Mouse (Mus musculus): Measurements from ENCODE around the gene Gm28042.

Gene Gm28042

DNA sequence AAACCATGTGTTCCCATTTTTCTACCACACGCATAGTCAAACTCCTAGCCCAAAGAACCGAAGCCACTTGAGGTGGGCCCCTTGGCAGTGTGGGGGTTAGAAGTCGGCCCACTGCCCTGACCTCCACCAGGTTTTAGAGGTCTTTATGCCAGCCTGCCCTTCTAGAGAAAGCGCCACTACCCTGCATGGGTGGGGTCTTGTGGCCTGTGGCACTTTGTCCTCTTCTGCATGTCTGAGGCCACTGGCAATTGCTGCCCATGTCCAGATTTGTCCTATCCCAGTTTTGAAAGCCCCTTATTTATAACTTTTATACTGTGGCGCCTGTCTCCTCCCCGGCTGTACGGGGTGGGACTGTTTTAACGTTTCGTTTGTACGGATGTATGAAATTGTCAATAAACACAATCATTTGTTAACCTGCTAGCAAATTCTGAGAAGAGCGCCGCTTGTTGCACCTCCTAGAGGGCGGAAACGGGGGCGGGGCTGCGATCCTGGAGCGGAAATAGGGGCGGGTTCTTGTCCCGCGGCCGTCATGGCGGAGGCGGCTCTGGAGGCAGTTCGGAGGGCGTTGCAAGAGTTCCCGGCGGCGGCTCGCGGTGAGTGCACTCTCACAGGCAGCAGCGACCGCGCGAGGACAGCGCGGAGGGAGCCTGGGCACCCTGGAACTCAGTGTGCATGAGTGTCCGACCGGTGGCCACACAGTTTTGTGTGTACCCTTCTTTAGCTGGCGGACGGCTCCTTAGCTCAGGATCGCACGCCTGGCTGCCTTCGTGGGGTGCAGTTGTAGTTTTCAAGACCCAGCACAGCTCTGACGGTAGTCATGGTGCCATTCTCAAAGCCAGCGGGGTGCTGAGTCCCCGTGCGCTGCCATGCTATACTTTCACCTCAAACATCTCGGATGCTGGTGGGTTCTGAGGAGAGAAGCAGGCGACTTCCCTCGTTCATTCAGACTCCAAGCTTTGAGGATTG lies at the start of gene Gm28042, which contains the start of gene Jmjd7:
TSS of gene Gm28042 (plus strand) at position 510 of the 966 bp plus-strand sequence.
TSS of gene Jmjd7 (plus strand) at position 500 of the 966 bp plus-strand sequence.
- peak; percentile 92 to 96 for DNase-seq (ENCODE audit: low spot score in 2 of 2)

DNA sequence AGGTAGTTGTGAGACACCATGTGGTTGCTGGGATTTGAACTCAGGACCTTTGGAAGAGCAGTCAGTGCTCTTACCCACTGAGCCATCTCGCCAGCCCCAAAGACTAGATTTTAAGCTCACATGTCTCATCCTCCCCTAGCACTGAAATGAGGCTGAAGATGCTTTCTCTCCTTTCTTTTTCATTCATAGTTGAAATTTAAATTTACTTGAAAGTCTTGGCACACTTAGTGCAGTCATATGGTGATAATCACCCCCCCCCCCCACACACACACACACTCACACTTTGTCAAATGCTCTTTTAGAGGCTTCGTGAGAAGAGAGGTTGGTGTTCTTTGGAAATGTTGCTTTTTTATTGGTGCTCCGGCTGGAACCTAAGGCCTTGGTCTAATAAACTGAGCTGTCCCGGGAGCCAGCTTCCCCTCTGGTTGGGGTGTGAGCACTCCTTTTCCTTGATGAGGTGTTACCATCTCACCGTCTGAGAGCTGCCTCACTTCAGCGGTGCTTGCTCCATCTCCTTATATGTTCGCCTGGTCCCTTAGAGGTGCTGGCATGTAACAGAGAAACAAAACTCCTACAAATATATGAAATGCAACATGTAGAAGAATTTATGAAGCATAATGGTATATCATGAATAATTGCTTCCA lies 46.8 kb upstream of the Gm28042 start:
- DNase-seq (ENCODE audit: low spot score in 2 of 2): no peak

DNA sequence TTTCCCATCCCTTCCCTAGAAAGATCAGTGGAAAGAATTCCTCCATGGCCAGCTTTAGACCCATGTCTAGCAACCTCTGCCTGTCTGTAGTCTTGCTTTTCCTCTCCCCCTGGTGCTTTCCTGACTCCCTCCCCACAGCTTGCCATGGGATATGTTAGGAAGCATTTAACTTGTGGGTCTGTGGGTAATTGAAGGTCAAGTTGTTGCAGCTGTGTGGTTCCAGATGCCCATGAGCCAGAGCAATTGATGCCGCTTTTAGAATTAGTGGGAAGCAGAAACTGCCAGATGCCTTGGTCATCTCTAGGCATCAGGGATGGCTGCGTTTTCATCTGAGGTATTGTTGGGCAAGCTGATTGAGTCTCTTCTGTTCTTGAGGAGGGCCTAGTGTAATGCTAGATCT lies 45.7 kb upstream of the Gm28042 start:
- DNase-seq (ENCODE audit: low spot score in 2 of 2): no peak

DNA sequence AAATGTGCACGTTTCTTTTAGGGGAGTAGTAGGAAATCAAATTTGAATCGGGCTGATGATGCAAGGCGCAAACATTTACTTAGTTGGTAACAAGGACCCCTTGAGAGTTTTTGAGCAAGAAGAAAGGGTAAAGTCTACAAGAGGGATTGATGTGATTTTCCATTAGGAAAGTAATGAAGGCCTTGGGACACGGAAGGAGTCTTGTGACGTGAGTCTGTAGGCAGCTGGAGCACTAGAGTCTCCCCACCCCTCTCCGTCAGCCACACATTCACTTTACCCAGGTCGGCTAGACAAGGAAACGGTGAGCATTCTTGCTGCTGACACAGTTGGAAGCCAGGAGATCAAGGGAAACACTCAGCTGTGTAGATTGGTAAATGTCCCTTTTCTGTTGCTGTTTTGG lies 41.4 kb upstream of the Gm28042 start:
- DNase-seq (ENCODE audit: low spot score in 2 of 2): no peak

DNA sequence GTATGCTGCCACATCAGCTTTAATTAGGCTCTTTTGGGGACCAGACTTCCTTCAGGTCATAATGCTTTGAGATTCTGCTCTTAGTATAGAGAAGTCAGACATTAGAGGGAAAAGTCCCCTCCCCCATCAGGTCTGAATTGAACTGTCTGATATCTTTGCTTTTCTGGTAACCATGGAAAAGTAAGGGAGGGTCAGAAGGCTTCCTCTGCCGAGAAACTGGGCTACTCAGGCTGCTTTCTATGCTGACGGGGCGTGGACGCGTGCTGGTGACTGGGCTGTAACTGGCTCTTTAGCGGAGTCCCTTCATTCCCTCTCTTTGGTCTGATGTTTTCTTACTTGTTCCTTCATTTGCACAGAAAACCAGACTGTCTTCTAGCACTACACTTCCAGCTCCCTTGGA lies 40.9 kb upstream of the Gm28042 start:
- DNase-seq (ENCODE audit: low spot score in 2 of 2): no peak

DNA sequence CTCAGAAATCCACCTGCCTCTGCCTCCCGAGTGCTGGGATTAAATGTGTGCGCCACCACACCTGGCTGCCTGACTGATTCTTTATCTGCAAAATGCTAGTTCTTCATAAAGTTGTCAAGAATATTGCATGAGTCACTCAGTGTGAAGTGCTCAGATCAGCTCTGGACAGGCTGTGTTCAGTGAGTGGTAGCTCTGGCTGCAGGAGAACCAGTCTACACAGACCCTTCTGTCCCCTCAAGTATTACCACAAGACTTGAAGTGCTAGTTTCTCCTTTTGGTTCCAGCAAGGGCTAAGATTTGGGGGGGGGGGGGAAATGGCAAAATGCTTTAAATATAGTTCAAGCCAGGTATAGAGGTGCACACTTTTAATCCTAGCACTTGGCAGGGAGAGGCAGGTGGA lies 39.9 kb upstream of the Gm28042 start:
- DNase-seq (ENCODE audit: low spot score in 2 of 2): no peak

DNA sequence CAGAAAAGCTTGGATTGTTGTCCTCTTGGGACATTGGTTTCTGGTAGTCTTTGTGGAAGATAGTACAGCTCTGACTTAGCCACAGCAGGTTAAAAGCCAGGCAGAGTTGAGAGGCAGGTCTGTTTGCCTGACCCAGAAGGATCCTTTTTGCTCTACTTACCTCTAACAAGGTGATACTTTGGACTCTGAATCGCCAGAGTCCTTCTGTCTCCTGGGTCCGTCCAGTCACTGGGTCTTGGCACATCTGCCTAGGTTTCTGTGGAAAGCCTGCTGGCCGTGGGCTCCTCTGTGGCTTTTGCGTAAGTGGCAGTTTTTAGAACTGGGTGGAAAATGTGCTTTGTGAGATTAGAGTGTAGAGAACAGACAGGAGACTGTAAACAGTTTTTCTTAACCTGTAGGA lies 38.3 kb upstream of the Gm28042 start:
- DNase-seq (ENCODE audit: low spot score in 2 of 2): no peak

DNA sequence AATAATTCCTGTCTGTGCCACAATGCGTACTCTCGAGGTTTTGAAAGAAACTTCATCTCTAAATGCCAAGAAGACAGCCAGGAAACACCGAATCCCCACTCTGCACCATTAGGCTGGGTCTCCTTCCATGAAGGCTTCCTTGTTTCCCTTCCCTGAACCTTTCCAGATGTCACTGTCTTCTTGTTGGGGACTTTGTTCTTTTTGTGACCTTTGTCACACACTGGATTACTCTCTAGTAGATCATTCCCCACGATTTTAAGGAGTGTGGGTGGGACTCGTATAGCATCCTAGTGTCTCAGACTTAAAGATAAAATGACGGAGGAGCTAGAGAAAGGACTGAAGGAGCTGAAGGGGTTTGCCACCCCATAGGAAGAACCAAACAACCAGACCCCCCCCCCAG lies 36.4 kb upstream of the Gm28042 start:
- no peak for DNase-seq (ENCODE audit: low spot score in 2 of 2)

DNA sequence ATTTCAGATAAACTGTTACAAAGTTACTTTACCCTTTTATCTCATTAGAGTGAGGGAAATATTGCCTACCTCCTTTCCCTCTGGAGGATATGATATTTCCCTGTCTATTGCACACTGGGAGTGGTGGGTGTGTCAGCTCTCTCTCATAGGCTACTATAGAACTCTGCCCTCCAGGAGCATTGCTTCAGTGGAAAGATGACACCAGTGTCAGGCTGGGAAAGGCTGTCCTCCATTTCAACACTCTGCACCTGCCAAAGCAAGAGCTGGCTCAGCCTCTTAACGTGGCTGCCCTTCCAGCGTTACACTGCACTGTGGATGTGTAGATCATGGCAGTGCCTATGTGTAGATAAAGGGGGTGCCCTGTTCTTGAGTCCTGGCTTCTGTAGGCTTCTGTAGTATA lies 34.9 kb upstream of the Gm28042 start:
- DNase-seq (ENCODE audit: low spot score in 2 of 2): no peak

DNA sequence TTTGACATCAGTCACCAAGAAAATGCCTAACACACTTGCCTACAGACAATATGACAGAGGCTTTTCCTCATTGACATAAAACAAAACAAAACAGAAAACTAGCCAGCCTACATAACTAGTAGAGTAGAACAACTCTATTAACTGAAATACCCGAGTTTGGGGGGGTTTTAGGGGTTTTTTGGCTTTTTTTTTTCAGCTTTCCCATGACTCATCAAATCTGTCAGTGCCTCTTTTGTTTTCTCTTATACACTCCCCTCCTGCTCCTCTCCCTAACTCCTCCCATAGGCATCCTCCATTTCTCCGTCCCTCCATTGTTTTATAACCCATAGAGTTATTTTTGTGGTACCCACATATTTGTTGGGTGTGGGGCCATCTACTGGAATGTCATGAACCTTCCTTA lies 33.8 kb upstream of the Gm28042 start:
- DNase-seq (ENCODE audit: low spot score in 2 of 2): no peak

DNA sequence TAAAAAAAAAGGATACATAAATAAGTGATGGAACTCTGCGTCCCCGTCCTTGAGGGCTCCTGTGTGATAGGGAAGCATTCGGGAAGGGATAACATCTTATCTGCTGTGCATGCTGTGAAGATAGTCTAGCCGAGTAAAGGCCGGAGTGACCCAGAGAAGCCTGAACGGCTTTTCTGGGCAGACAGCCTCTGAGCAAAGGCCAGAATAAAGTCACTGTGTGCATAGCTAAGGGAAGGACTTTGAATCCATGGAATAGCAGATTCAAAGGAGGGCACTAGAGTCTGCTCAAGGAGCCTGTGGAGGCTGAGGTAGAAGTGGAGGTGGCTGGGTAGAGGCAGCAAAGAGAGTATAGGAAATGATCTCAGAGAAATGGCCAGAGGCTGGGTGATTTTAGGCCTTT lies 32.5 kb upstream of the Gm28042 start:
- no peak for DNase-seq (ENCODE audit: low spot score in 2 of 2)

DNA sequence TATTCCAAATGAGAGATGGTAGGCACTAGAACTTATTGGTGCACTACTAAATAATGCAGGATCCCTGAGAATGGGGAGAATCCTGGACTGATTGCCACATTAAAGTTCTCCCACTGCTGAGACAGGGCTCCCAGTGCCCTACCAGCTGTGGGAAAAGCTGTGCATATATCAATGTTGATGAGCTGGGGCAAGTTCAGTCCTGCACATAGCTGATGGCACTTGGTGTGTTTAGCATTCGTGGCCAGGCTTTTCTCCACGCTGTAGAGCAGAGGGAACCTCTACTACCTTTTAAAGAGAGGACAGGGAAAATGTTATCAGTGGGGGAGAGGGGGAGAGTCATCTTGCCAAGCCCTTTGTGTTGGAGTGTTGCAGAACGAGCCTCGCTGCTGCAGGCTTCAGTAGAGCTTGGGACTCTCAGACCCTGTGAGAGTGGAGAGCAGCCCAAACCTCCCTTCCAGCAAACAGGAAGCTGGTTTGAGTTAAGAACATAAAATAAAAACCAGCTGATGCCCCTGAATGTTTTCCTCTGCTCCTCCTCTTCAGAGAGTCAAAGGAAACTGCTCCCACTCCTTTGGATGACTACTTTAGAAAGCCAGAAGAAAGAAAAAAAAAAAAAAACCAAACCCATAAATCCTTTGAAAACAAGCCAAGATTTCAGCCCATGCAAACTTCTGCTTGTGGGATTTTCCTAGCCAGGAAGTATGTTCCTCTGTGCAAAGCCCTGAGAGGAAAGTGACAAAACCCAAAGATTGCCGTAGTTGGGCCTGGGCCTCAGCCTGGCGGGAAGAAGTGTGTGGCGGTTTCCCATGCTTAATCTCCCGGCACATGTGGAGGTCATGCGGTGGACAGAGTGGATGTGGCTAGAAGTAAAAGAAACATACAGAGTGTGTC lies 31.7 kb upstream of the Gm28042 start:
- DNase-seq (ENCODE audit: low spot score in 2 of 2): no peak

DNA sequence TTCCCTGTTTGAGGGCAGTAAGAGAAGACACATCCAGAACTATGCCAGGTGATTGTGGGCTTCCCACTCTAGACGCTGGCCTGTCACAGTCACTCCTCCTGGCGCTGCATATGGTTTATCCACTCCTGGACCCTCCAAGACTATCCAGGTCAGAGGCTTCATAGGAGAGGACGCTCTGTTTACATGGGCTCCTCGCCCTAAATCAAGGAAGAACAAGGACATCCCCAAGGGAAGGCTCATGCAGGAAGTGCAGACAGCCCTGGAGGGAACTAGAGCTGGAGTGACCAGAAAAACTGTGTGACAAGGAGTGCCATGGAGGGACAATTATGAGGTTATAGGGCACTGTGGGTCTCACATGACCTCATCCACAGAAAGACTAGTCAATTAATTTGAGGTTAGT lies 29.9 kb upstream of the Gm28042 start:
- no peak for DNase-seq (ENCODE audit: low spot score in 2 of 2)

DNA sequence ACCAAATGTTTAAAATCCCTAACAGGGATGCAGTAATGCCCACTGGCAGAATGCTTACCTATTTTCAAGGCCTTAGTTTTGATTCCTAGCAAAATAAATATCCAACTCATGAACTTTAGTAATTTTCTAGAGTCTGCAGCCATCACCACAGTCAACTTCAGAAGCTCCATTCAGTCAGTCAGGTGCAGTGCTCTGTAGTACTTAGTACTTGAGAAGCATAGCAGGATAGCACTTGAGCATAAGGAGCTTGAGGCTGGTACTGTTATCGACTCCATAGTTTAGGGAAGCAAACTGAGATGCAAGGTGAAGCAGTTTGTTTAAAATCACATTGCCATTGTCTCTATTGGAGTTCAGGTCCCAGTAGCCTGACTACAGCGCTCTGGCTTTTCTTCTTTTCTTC lies 27.6 kb upstream of the Gm28042 start:
- no peak for DNase-seq (ENCODE audit: low spot score in 2 of 2)

DNA sequence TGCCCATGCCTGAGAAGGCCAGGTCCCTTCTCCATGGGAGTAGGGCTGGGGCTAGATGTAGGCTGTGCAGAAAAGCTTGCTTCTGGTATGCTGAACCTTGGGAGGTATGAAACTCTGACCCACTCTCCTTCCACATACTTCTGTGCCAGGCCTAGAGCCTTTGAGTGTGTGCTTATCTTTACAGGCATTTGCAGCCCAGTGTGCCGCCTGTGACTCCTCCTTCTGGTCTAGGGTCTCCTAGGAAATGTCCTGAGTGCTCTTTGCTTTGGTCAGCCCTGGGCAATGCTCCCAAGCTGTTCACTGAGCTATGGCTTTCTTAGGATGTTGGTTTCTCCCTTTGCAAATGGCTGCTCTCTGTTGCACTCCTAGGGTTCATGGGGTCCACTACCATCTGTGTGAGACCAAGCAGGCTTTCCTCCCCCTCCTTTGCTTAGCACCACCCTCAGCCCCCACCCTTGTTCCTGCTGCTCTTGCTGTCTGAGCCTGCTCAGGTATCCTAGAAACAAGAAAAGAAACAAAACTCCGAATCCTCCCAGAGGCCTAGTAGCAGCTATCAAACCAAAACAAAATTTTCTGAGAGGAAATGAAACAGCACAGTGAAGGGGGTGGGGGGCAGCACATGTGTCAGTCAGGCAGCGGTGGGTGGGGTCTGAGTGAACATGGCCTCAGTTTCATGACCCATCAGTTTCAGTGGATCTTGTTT lies 26.3 kb upstream of the Gm28042 start:
- DNase-seq (ENCODE audit: low spot score in 2 of 2): no peak

DNA sequence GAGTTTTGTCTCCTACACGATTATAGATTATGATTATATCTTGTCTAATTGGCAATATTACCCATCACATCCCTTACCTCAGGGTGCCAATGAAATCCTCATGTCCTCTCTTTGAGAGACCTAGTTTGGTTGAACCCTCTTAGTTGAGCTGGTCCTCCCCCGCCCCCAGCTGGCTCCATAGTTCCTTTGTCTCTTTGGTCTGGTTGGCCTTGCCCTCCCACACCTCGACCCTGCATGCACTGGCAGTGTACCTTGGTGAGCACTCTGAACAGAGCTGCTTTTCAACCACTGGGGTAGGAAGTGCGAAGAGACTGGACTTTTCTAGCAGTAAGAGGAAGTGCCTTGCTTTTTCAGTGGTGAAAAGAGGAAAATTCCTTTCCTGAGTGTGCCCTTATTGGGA lies 25.3 kb upstream of the Gm28042 start:
- no peak for DNase-seq (ENCODE audit: low spot score in 2 of 2)

DNA sequence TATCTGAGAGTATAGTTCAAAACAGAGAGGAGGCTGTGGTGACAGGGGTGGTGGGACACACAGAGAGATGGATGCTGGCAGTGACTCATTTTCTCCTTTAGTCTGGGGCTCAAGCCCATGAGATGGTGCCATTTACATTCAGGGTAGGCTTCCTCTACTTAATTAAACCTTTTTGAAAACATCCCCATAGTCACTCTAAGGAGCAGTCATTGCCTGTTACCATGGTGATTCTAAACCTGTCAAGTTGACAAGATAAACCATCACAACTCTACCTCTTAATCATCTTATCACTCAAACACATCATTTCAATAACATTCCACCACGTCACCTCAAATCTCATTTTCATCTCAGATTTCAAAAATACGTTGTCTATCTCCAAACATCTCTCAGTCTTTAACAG lies 23.3 kb upstream of the Gm28042 start:
- DNase-seq (ENCODE audit: low spot score in 2 of 2): no peak

DNA sequence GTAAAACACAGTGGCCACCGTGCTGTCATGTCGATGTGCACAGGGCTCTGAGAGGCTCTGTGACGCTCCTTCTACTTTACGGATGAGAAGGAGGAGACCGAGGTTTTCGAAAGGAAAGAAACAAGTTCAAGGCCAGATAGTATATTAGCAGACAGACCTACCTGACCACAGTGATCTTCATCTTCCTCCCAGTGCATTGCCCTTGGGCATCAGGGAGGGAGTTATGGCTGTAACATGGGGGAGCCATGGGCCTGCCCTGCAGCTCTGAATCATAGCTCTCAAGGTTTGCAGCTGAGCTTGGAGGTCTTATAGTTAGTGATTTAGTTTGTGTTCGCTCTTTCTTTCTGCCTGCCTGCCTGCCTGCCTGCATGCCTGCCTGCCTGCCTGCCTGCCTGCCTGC lies 20.6 kb upstream of the Gm28042 start:
- no peak for DNase-seq (ENCODE audit: low spot score in 2 of 2)

DNA sequence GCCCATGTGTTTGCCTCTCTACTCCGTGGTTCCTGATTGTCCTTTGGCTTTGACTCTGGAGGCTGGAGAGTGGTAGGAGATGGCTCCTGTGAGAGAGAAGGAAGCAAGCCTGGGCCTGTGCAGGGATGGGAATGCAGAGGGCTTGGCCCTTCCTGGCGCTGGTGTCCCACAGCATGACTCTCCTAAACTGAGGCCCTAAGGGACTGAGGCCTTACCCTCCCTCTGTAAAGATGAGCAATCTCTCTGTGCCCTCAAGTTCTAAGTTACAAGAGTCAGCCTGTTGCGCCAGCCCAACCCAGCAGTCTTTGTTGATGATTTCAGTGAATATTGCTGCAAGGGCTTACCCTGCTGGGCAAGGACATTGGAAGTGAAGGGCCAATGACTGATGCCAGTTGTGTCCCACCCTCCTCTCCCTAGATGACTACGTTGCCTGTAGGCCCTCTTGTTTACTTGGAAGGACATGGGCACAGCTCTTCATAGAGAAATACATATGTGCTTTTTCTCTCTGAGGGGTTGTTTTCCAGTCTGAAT lies 19.5 kb upstream of the Gm28042 start:
- no peak for DNase-seq (ENCODE audit: low spot score in 2 of 2)

DNA sequence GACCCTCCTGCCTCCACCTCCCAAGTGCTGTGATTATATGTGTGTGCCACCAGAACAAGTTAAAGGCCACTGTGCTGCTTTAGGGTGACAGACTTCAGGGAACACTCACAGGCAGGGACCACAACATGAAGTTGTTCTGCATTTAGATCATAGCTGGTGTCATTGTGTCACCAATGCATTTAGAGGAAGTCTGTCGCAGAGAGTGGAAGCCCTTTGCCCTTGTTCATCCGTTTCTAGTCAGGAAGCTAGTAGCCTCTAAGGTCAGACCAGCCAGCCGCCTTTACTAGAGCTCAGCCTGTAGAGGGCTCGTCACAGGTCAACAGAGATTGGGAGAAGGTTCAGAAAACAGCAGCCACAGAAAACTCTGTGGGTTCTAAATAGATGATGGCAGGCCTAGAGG lies 18.6 kb upstream of the Gm28042 start:
- no peak for DNase-seq (ENCODE audit: low spot score in 2 of 2)

Measured in thymus, postnatal 10 days (tissue).